Mouse (Mus musculus) midbrain, embryonic 10.5 days (tissue): ENCODE results near the gene Slc25a16. TPM values are rescaled to one million over a fixed set of nuclear protein-coding genes. Genes with fewer than 3 reads are reported as not detected.

Source experiments
- DNase-seq: peaks from one replicate; pipeline ENCODE4 v3.0.0-alpha.2; 2017; ENCODE audit warnings: low spot score
- H3K27ac ChIP-seq: fragments of 300-500 bp; sonication (generic); replicated peaks from 2 replicates; pipeline ENCODE4 v1.5.1; 2016; ENCODE audit warnings: mild to moderate bottlenecking
- H3K27me3 ChIP-seq: fragments of 300-500 bp; sonication (generic); 2 replicates; pipeline ENCODE4 v1.6.1; 2016; ENCODE audit warnings: low read depth, mild to moderate bottlenecking; ENCODE audit not compliant: poor library complexity, severe bottlenecking
- H3K36me3 ChIP-seq: fragments of 300-500 bp; sonication (generic); 2 replicates; pipeline ENCODE4 v1.6.1; 2016; ENCODE audit warnings: mild to moderate bottlenecking, moderate library complexity
- H3K4me1 ChIP-seq: fragments of 300-500 bp; sonication (generic); 2 replicates; pipeline ENCODE4 v1.6.1; 2016
- H3K4me3 ChIP-seq: fragments of 300-500 bp; sonication (generic); 2 replicates; pipeline ENCODE4 v1.5.1; 2016; ENCODE audit warnings: mild to moderate bottlenecking, moderate library complexity
- H3K9me3 ChIP-seq: fragments of 300-500 bp; sonication (generic); replicated peaks from 2 replicates; pipeline ENCODE4 v1.6.1; 2016; ENCODE audit warnings: mild to moderate bottlenecking
- WGBS: fragments of 180-500 bp; shearing (Covaris S2); methylation state at CpG from one replicate; pipeline ENCODE4 v1.1.7; 2016; 5-methylcytosine and 5-hydroxymethylcytosine counted together
- polyA plus RNA-seq: library from polyadenylated mRNA; unstranded; fragments of >200 nt; fragmentation: Nextera tagmentation; extraction: Ambion mirVana; gene quantifications from 2 replicates; pipeline ENCODE4 v1.2.1, GENCODE M21; 2016

Gene Slc25a16
- 8.5 and 9.4 TPM in 2 replicates for polyA plus RNA-seq

- WGBS, result 7% methylated on average over 50 of the region's 50 CpGs
- Histone ChIP-seq H3K27ac (peak within 1 kb of the TSS; percentile 86), H3K27me3 (no peaks in the 10 kb centered on the region), H3K4me3 (peak within 1 kb of the TSS; percentile 87), H3K9me3 (no peaks in the 10 kb centered on the region), H3K36me3 (no peaks in the 10 kb centered on the region), H3K4me1 (peaks cover 17% of the 10 kb centered on the region)
- peak; percentile 93 for DNase-seq
These were observed at the start of gene Slc25a16 for GRCm38 (mm10) chr10:62919925-62920765. Slc25a16 (plus strand) TSS chr10:62920633.

DNA sequence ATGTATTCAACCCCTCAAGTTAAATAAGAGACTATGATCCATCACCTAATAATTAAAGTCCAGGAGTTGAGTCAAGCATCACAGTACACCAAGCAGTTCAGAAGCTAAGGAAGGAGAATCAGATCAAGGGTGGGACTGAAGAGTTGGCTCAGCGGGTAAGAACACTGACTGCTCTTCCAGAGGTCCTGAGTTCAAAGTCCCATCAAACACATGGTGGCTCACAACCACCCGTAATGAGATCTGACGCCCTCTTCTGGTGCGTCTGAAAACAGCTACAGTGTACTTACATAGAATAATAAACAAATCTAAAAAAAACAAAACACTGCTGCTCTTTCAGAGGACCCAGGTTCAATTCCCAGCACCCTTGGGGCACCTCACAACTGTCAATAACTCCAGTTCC is 45.6 kb upstream of the Slc25a16 start:
- 77% methylated on average over 4 of the region's 4 CpGs for WGBS

GRCm38 (mm10) chr10:62875565-62875964 is 44.9 kb upstream of the Slc25a16 start:
- 94% methylated on average over 4 of the region's 4 CpGs for WGBS
- Histone ChIP-seq H3K4me3 (no peak overlapping the region), H3K27me3 (no peaks in the 10 kb centered on the region), H3K27ac (no peak overlapping the region), H3K4me1 (no peaks in the 10 kb centered on the region), H3K9me3 (peaks cover 6% of the 10 kb centered on the region; the same call in 1 of the 2 replicates), H3K36me3 (peaks cover 39% of the 10 kb centered on the region)
- no peak for DNase-seq

More for the DNA sequence above, 45.6 kb upstream of the Slc25a16 start:
- no peak for DNase-seq
- Histone ChIP-seq H3K36me3 (peaks cover 34% of the 10 kb centered on the region), H3K4me3 (no peak overlapping the region), H3K27ac (no peak overlapping the region), H3K4me1 (no peaks in the 10 kb centered on the region), H3K9me3 (peaks cover 5% of the 10 kb centered on the region; the same call in 1 of the 2 replicates), H3K27me3 (no peaks in the 10 kb centered on the region)

GRCm38 (mm10) chr10:62878056-62878455 is 42.4 kb upstream of the Slc25a16 start:
- Histone ChIP-seq H3K4me1 (peaks cover 17% of the 10 kb centered on the region), H3K9me3 (peaks cover 6% of the 10 kb centered on the region; the same call in 1 of the 2 replicates), H3K36me3 (peaks cover 39% of the 10 kb centered on the region), H3K27ac (no peak overlapping the region), H3K27me3 (no peaks in the 10 kb centered on the region), H3K4me3 (no peak overlapping the region)
- 88% methylated on average over 13 of the region's 13 CpGs for WGBS
- no peak for DNase-seq

GRCm38 (mm10) chr10:62881211-62881610 is 39.2 kb upstream of the Slc25a16 start:
- peaks cover 6% of the 10 kb centered on the region; the same call in 1 of the 2 replicates for H3K9me3 ChIP-seq
- H3K4me3 ChIP-seq, result no peak overlapping the region
- peaks cover 41% of the 10 kb centered on the region for H3K4me1 ChIP-seq
- peaks cover 39% of the 10 kb centered on the region for H3K36me3 ChIP-seq
- DNase-seq, result peak; percentile 29
- 42% methylated on average over 5 of the region's 5 CpGs for WGBS
- H3K27me3 ChIP-seq, result peaks cover 15% of the 10 kb centered on the region
- H3K27ac ChIP-seq, result no peak overlapping the region

DNA sequence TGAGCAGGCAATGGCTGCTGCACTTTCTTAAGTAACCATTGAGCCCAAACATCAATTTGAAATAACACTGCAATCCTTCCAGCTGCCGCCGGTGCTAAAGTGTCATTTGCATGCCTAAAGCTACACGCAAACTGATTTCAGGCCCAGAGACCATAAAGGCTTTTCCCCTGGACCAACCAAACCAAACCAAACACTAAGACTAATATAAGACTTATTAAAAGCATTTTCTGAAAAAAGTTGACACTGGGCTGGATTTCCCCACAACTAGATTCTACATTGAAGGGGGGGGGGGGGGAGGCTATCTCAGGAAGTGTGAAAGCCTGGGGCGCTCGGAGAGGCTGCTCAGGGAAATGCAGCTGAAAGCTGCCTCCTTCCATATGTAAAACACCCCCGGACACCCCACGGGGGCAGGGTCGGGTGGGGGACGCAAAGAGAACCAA is 36.5 kb upstream of the Slc25a16 start:
- Histone ChIP-seq H3K4me3 (peak overlapping the region; percentile 34), H3K27me3 (peaks cover 20% of the 10 kb centered on the region)
- DNase-seq, result peak; percentile 54

DNA sequence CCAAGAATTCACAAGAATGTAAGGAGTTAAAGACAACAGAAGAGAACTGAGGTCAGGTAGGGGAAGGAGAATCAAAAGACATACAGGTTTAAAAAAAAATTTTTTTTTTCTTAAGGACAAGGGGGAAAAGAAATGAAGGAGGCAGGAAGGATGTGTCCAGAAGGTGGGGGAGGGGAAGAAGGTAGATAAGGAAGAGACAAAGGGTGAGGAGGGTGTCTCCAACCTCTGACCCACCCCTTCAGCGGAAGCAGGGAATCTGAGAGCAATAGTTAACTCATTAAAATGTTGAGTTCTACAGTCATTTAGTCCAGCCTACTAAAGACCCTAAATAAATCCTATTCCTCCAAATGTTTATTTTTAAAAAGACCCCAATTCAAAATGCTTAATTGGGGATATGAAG is 35.9 kb upstream of the Slc25a16 start:
- Histone ChIP-seq H3K4me1 (peaks cover 52% of the 10 kb centered on the region), H3K27me3 (peaks cover 20% of the 10 kb centered on the region), H3K9me3 (peaks cover 4% of the 10 kb centered on the region; the same call in 1 of the 2 replicates), H3K27ac (peak overlapping the region; percentile 42; the same call in 1 of the 2 replicates), H3K36me3 (peaks cover 8% of the 10 kb centered on the region), H3K4me3 (peak overlapping the region; percentile 34)
- no peak for DNase-seq
- 27% methylated on average over 1 of the region's 1 CpGs for WGBS

More for the DNA sequence above, 36.5 kb upstream of the Slc25a16 start:
- H3K36me3 ChIP-seq, result peaks cover 14% of the 10 kb centered on the region
- H3K4me1 ChIP-seq, result peaks cover 52% of the 10 kb centered on the region
- peak overlapping the region; percentile 42; the same call in 1 of the 2 replicates for H3K27ac ChIP-seq
- 4% methylated on average over 9 of the region's 9 CpGs for WGBS
- H3K9me3 ChIP-seq, result peaks cover 6% of the 10 kb centered on the region; the same call in 1 of the 2 replicates

- H3K9me3 ChIP-seq, result no peaks in the 10 kb centered on the region
- peaks cover 20% of the 10 kb centered on the region for H3K27me3 ChIP-seq
- no peak overlapping the region for H3K27ac ChIP-seq
- peaks cover 52% of the 10 kb centered on the region for H3K4me1 ChIP-seq
- 38% methylated on average over 10 of the region's 10 CpGs for WGBS
- DNase-seq, result no peak
- H3K36me3 ChIP-seq, result 0 out of 2 replicates have a peak, but pooled peaks cover under 1% of the 10 kb centered on the region
- H3K4me3 ChIP-seq, result peak overlapping the region; percentile 64
These were observed 35.0 kb upstream of the Slc25a16 start for GRCm38 (mm10) chr10:62885460-62885859.

GRCm38 (mm10) chr10:62885969-62886798 is 34.2 kb upstream of the Slc25a16 start:
- H3K36me3 ChIP-seq, result no peaks in the 10 kb centered on the region

GRCm38 (mm10) chr10:62886799-62887591 is 33.4 kb upstream of the Slc25a16 start:
- Histone ChIP-seq H3K4me1 (peaks cover 44% of the 10 kb centered on the region), H3K36me3 (no peaks in the 10 kb centered on the region), H3K9me3 (no peaks in the 10 kb centered on the region), H3K27ac (peak overlapping the region; percentile 81), H3K27me3 (peaks cover 20% of the 10 kb centered on the region), H3K4me3 (peak overlapping the region; percentile 64)
- DNase-seq, result peak; percentile 91
- under 1% methylated on average over 56 of the region's 56 CpGs for WGBS

More at GRCm38 (mm10) chr10:62885969-62886798, 34.2 kb upstream of the Slc25a16 start:
- Histone ChIP-seq H3K27me3 (peaks cover 20% of the 10 kb centered on the region), H3K4me3 (peak overlapping the region; percentile 64), H3K27ac (peak overlapping the region; percentile 81), H3K4me1 (peaks cover 51% of the 10 kb centered on the region), H3K9me3 (no peaks in the 10 kb centered on the region)
- peak; percentile 63 for DNase-seq
- under 1% methylated on average over 38 of the region's 38 CpGs for WGBS

- no peak overlapping the region for H3K27ac ChIP-seq
- WGBS, result 92% methylated on average over 3 of the region's 3 CpGs
- no peaks in the 10 kb centered on the region for H3K9me3 ChIP-seq
- peaks cover 6% of the 10 kb centered on the region; the same call in 1 of the 2 replicates for H3K27me3 ChIP-seq
- H3K4me1 ChIP-seq, result peaks cover 12% of the 10 kb centered on the region
- no peak for DNase-seq
- no peak overlapping the region for H3K4me3 ChIP-seq
- H3K36me3 ChIP-seq, result no peaks in the 10 kb centered on the region
These were observed 29.4 kb upstream of the Slc25a16 start for GRCm38 (mm10) chr10:62891025-62891424.
